Mouse (Mus musculus) lung, postnatal 0 days (tissue): ENCODE data around the gene Ugt1a6b. TPM values are rescaled to one million over a fixed set of nuclear protein-coding genes. Genes with fewer than 3 reads are reported as not detected.
"Not testable (repeated sequence)": the region's sequence is repeated elsewhere in the genome, so short reads cannot be mapped to it uniquely, and the experiment has no call there.

Source experiments
- ATAC-seq: fragments of 200-750 bp; cut with Nextera tagmentation; 2 replicates; pipeline ENCODE4 v1.8.0; 2017; ENCODE audit warnings: moderate library complexity
- DNase-seq: peaks from one replicate; pipeline ENCODE4 v3.0.0-alpha.2; 2016; ENCODE audit warnings: low spot score
- H3K27ac ChIP-seq: fragments of 300-500 bp; sonication (generic); 2 replicates; pipeline ENCODE4 v1.5.1; 2014; ENCODE audit warnings: antibody characterized with exemption, mild to moderate bottlenecking, low read length, mixed read lengths
- H3K27me3 ChIP-seq: fragments of 300-500 bp; sonication (generic); replicated peaks from 2 replicates; pipeline ENCODE4 v1.6.1; 2014; ENCODE audit warnings: low read length, mixed read lengths; ENCODE audit not compliant: insufficient read depth
- H3K36me3 ChIP-seq: fragments of 300-500 bp; sonication (generic); 2 replicates; pipeline ENCODE4 v1.6.1; 2014; ENCODE audit warnings: low read length, mixed read lengths; ENCODE audit not compliant: insufficient read depth
- H3K4me1 ChIP-seq: fragments of 300-500 bp; sonication (generic); 2 replicates; pipeline ENCODE4 v1.6.1; 2014; ENCODE audit warnings: antibody characterized with exemption, low read depth, low read length, mixed read lengths; ENCODE audit not compliant: insufficient read depth
- H3K4me2 ChIP-seq: fragments of 300-500 bp; sonication (generic); replicated peaks from 2 replicates; pipeline ENCODE4 v1.6.1; 2014; ENCODE audit warnings: low read depth, mild to moderate bottlenecking, low read length, moderate library complexity, mixed read lengths
- H3K4me3 ChIP-seq: fragments of 300-500 bp; sonication (generic); 2 replicates; pipeline ENCODE4 v1.5.1; 2014; ENCODE audit warnings: low read depth, low read length
- H3K9ac ChIP-seq: fragments of 300-500 bp; sonication (generic); replicated peaks from 2 replicates; pipeline ENCODE4 v1.6.1; 2014; ENCODE audit warnings: low read depth, mild to moderate bottlenecking
- H3K9me3 ChIP-seq: fragments of 300-500 bp; sonication (generic); 2 replicates; pipeline ENCODE4 v1.6.1; 2016; ENCODE audit warnings: low read length, mixed read lengths
- CTCF ChIP-seq: IDR thresholded peaks from 2 replicates; pipeline ENCODE4 v1.5.1; 2016; ENCODE audit warnings: antibody characterized with exemption, mild to moderate bottlenecking
- EP300 ChIP-seq: IDR thresholded peaks from 2 replicates; pipeline ENCODE4 v1.6.1; 2016; ENCODE audit warnings: antibody characterized with exemption, mild to moderate bottlenecking, control low read depth
- WGBS: fragments of 180-500 bp; shearing (Covaris S2); extraction: QIAGEN DNeasy Blood & Tissue Kit; methylation state at CpG from one replicate; pipeline ENCODE4 v1.1.7; 2014; 5-methylcytosine and 5-hydroxymethylcytosine counted together
- polyA plus RNA-seq: library from polyadenylated mRNA; unstranded; fragments of >200 nt; fragmentation: Nextera tagmentation; extraction: Ambion mirVana; gene quantifications from 2 replicates; pipeline ENCODE4 v1.2.1, GENCODE M21; 2015

Gene Ugt1a6b
- 2.4 and 3.2 TPM in 2 replicates for polyA plus RNA-seq

DNA sequence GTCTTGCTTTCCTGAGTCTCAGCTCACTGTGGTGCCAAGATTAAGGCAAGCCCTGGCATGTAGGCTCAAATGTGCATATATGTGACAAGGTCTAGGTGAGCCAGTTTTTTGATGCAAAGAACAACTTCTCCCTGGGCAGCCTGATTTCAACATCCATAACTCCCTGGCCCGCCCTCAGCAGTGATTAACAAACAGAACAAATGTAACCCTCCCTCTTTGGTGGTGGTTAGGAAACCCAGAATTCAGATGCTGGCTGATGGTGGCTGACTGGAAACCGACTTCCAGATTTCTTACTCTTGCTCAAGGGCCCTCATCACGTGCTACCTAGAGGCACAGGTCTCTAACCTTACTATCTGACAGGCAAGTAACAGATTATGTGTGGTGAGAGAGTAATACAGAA is at the start of gene Ugt1a6b:
Gene Ugt1a6b (plus strand): TSS at position 234 of the 400 bp plus-strand sequence.
- H3K4me1 ChIP-seq, H3K27ac ChIP-seq, H3K9me3 ChIP-seq, H3K27me3 ChIP-seq, H3K4me3 ChIP-seq, H3K36me3 ChIP-seq, H3K4me2 ChIP-seq, H3K9ac ChIP-seq: not testable (repeated sequence)
- DNase-seq: peak; percentile 68
- peak; percentile 24; the same call in 1 of the 2 replicates for TF ChIP-seq EP300
- 28% methylated on average over 2 of the region's 3 CpGs for WGBS
- ATAC-seq: peak; percentile 85

DNA sequence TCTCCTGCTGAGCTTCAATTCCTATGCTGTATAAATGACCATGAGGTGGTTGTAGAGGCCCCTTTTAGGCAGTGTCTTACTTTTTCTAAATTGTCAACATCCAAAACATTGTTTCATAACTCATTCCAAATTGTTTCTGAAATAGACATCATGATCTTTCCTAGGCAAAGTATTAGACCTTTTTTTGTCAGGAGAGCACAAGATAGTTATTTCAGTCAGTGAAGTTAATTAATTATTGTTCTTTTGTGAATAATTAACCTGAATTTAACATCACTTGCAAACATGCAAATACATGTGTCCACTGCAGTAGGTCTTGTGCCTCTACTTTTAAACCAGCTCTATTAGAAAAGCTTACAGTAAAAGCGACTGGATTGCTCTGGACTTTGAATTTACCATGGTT is 48.0 kb upstream of the Ugt1a6b start, which contains the start of gene Ugt1a10:
Gene Ugt1a10 (plus strand): TSS at position 301 of the 400 bp plus-strand sequence.
- Histone ChIP-seq H3K9me3 (no peaks in the 10 kb centered on the region), H3K4me1 (no peaks in the 10 kb centered on the region), H3K27ac (no peak within 1 kb of the TSS), H3K4me3 (no peak within 1 kb of the TSS), H3K27me3 (no peaks in the 10 kb centered on the region), H3K9ac (no peak within 1 kb of the TSS), H3K36me3 (no peaks in the 10 kb centered on the region), H3K4me2 (no peak within 1 kb of the TSS)
- TF ChIP-seq EP300 (no peak), CTCF (no peak)
- ATAC-seq (no peak), DNase-seq (no peak)
- 55% methylated on average over 1 of the region's 1 CpGs for WGBS

DNA sequence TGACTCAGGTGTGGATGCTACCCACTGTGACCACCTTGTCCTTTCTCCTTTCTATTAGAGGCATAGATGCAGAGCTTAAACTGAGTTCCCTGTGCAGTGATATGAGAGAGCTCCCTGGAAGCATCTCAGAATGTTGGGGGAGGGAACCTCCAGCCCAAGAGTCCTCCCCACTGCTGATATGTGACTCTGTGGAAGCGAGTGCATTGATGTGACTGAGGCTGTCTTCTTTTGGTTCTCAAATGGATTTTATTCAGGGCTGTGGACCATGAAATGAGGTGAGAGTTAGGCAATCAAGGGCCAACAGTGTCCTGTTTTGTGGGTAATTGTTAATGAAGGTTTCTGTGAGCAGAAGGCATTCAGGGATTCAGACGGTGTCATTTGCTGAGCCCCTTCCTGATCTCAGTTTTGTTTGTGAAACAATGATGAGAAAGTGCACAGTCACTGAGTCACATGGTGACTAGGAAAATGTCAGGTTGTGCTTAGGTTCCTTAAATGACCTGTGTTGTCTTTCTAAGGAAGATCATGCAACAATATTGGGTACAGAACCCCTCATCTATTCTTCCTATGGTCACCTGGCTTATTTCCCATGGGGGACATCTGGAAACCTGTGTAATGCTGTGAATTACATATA is 36.5 kb upstream of the Ugt1a6b start:
- ATAC-seq, H3K4me1 ChIP-seq, DNase-seq, H3K4me2 ChIP-seq, H3K9ac ChIP-seq, H3K36me3 ChIP-seq, H3K4me3 ChIP-seq, H3K27me3 ChIP-seq, H3K9me3 ChIP-seq, H3K27ac ChIP-seq: not testable (repeated sequence)
- 76% methylated on average over 1 of the region's 2 CpGs for WGBS

DNA sequence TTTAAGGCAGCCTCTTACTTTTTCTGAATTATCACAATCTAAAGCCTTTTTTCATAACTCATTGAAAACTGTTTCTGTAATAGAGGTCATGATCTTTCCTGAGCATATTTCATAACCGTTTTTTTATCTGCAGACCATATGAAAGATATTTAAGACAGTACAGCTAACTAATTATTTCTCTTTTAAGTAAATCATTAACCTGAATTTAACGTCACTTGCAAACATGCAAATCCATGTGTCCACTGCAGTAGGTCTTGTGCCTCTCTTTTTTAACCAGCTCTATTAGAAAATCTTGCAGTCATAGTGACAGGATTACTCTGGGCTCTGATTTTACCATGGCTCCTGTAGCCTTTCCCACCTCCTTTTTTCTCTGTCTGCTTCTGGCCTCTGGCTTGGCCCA is 32.6 kb upstream of the Ugt1a6b start, which contains the start of gene Ugt1a9:
Gene Ugt1a9 (plus strand): TSS at position 306 of the 400 bp plus-strand sequence.
- 33% methylated on average over 2 of the region's 2 CpGs for WGBS
- H3K4me1 ChIP-seq: no peaks in the 10 kb centered on the region
- H3K27ac ChIP-seq: no peak within 1 kb of the TSS
- H3K36me3 ChIP-seq: no peaks in the 10 kb centered on the region
- DNase-seq: no peak
- no peaks in the 10 kb centered on the region for H3K9me3 ChIP-seq
- no peak within 1 kb of the TSS for H3K4me3 ChIP-seq
- TF ChIP-seq CTCF (no peak), EP300 (no peak)
- no peaks in the 10 kb centered on the region for H3K27me3 ChIP-seq
- no peak within 1 kb of the TSS for H3K9ac ChIP-seq
- ATAC-seq: no peak
- H3K4me2 ChIP-seq: no peak within 1 kb of the TSS

DNA sequence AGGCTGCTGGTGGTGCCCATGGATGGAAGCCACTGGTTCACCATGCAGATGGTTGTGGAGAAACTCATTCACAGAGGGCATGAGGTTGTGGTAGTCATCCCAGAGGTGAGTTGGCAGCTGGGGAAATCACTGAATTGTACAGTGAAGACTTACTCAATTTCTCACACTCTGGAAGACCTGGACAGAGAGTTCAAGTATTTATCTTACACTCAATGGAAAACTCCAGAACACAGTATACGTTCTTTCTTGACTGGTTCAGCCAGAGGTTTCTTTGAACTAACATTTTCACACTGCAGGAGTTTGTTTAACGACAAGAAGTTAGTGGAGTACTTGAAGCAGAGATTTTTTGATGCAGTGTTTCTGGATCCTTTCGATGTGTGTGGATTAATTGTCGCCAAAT is 32.1 kb upstream of the Ugt1a6b start:
- TF ChIP-seq EP300 (peak; percentile 20; the same call in 1 of the 2 replicates), CTCF (no peak)
- no peak overlapping the region for H3K4me3 ChIP-seq
- no peak overlapping the region for H3K9ac ChIP-seq
- H3K27me3 ChIP-seq: no peaks in the 10 kb centered on the region
- 47% methylated on average over 4 of the region's 4 CpGs for WGBS
- H3K36me3 ChIP-seq: no peaks in the 10 kb centered on the region
- H3K4me2 ChIP-seq: no peak overlapping the region
- peak; percentile 67 for ATAC-seq
- DNase-seq: peak; percentile 58
- H3K9me3 ChIP-seq: no peaks in the 10 kb centered on the region
- H3K4me1 ChIP-seq: no peaks in the 10 kb centered on the region
- H3K27ac ChIP-seq: no peak overlapping the region

DNA sequence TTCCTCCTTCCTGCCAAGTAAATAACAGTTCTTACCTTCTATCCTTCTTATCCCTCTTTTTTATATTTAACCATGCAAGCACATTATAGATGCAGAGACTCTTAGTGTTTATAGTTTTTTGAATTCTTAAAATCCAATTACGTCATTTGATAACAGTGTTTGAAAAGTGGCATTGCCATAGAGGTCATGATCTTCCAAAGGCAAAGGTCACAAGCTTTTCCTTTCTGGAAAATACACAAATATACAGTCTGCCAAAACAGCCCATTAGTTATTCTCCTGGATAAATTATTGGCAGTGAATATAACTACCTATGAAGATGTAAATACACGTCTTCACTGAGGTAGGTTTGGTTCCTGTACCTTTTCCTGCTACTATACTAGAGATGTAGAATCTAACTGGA is 28.6 kb upstream of the Ugt1a6b start:
- TF ChIP-seq EP300 (no peak), CTCF (no peak)
- no peaks in the 10 kb centered on the region for H3K27me3 ChIP-seq
- no peaks in the 10 kb centered on the region for H3K9me3 ChIP-seq
- H3K4me1 ChIP-seq: no peaks in the 10 kb centered on the region
- H3K36me3 ChIP-seq: no peaks in the 10 kb centered on the region
- WGBS: 74% methylated on average over 2 of the region's 2 CpGs
- ATAC-seq (no peak), DNase-seq (no peak)
- no peak overlapping the region for H3K4me2 ChIP-seq
- H3K27ac ChIP-seq: no peak overlapping the region
- H3K9ac ChIP-seq: no peak overlapping the region
- no peak overlapping the region for H3K4me3 ChIP-seq
